Mouse (Mus musculus) kidney, postnatal 0 days (tissue): ENCODE results near the gene Wscd2. TPM values are rescaled to one million over a fixed set of nuclear protein-coding genes. Genes with fewer than 3 reads are reported as not detected.
"Not testable (repeated sequence)": the region's sequence is repeated elsewhere in the genome, so short reads cannot be mapped to it uniquely, and the experiment has no call there.

ENCODE experiments used
- ATAC-seq: fragments of 200-750 bp; cut with Nextera tagmentation; replicated peaks from 2 replicates; pipeline ENCODE4 v1.8.0; 2017; ENCODE audit warnings: low read depth, moderate number of reproducible peaks, moderate TSS enrichment, moderate library complexity; ENCODE audit not compliant: low FRiP score
- DNase-seq: peaks from one replicate; pipeline ENCODE4 v3.0.0-alpha.2; 2016; ENCODE audit warnings: low spot score
- H3K27ac ChIP-seq: fragments of 300-500 bp; sonication (generic); 2 replicates; pipeline ENCODE4 v1.5.1; 2014; ENCODE audit warnings: mild to moderate bottlenecking
- H3K27me3 ChIP-seq: fragments of 300-500 bp; sonication (generic); 2 replicates; pipeline ENCODE4 v1.6.1; 2014; ENCODE audit warnings: low read length, mixed read lengths; ENCODE audit not compliant: insufficient read depth
- H3K36me3 ChIP-seq: fragments of 300-500 bp; sonication (generic); 2 replicates; pipeline ENCODE4 v1.6.1; 2014; ENCODE audit warnings: low read length, mixed read lengths; ENCODE audit not compliant: insufficient read depth
- H3K4me1 ChIP-seq: fragments of 300-500 bp; sonication (generic); replicated peaks from 2 replicates; pipeline ENCODE4 v1.6.1; 2014; ENCODE audit warnings: antibody characterized with exemption, low read length, mixed read lengths; ENCODE audit not compliant: insufficient read depth
- H3K4me2 ChIP-seq: fragments of 300-500 bp; sonication (generic); 2 replicates; pipeline ENCODE4 v1.6.1; 2014; ENCODE audit warnings: mild to moderate bottlenecking, low read length, moderate library complexity, mixed read lengths
- H3K4me3 ChIP-seq: fragments of 300-500 bp; sonication (generic); replicated peaks from 2 replicates; pipeline ENCODE4 v1.5.1; 2014; ENCODE audit warnings: low read depth, low read length
- H3K9ac ChIP-seq: fragments of 300-500 bp; sonication (generic); 2 replicates; pipeline ENCODE4 v1.6.1; 2014; ENCODE audit warnings: low read depth, low read length
- H3K9me3 ChIP-seq: fragments of 300-500 bp; sonication (generic); replicated peaks from 2 replicates; pipeline ENCODE4 v1.6.1; 2016; ENCODE audit warnings: low read length, inconsistent platforms, mixed read lengths
- CTCF ChIP-seq: IDR thresholded peaks from 2 replicates; pipeline ENCODE4 v1.5.1; 2016; ENCODE audit warnings: antibody characterized with exemption, low read depth, mild to moderate bottlenecking, moderate library complexity
- WGBS: fragments of 180-500 bp; shearing (Covaris S2); extraction: QIAGEN DNeasy Blood & Tissue Kit; methylation state at CpG from one replicate; pipeline ENCODE4 v1.1.7; 2014; 5-methylcytosine and 5-hydroxymethylcytosine counted together
- polyA plus RNA-seq: library from polyadenylated mRNA; unstranded; fragments of >200 nt; fragmentation: Nextera tagmentation; extraction: Ambion mirVana; gene quantifications from 2 replicates; pipeline ENCODE4 v1.2.1, GENCODE M21; 2015

Wscd2 gene
- polyA plus RNA-seq, 1 experiment from 2014 or later: 1.7 TPM

DNA sequence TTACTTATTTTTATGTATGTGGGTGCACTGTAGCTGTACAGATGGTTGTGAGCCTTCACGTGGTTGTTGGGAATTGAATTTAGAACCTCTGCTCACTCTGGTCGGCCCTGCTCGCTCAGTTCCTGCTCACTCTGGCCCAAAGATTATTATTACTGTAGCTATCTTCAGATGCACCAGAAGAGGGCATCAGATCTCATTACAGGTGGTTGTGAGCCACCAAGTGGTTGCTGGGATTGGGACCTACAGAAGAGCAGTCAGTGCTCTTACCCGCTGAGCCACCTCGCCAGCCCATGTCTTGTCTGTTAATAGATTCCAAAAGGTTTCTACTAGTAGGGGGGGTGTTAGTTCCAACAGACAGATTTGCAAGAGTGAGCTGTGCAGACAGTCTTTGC is 96.3 kb downstream of the Wscd2 start:
- H3K27ac ChIP-seq: peak overlapping the region; percentile 26; the same call in 1 of the 2 replicates
- peak; percentile 68 for TF ChIP-seq CTCF
- H3K4me2 ChIP-seq, H3K9me3 ChIP-seq, H3K9ac ChIP-seq, H3K4me1 ChIP-seq, H3K36me3 ChIP-seq, H3K27me3 ChIP-seq, H3K4me3 ChIP-seq: not testable (repeated sequence)
- ATAC-seq (peak; percentile 47; the same call in 1 of the 2 replicates), DNase-seq (peak; percentile 29)
- WGBS: 33% methylated on average over 5 of the region's 5 CpGs

DNA sequence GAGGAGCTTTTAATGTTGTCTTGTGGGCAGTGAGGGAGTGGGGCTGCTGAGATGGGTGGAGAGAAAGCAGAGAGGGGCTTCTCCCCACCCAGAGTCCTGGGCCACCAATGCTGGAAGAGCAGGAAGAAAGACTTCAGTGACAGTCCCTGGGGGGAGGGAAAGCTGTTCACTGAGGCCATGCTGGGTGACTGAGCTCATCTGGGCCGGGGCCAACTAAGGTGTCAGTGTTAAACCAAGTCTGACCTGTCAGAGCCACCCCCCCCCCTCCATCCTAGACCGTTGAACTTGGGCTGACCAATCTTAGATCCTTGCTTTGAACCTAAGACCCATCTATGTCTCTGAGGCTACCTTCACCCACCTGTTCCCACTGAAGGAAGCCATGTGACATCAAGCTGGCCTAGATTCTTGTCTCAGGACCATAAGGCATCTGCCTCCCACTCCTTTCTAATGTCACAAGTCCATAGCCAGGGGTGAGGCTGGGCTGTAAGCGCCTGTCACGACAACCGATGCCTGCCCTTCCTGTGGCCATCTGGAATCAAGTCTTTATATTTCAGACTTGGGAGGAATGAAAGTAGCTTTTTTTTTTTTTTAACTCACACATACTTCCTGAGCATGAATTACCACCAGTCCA is 100.0 kb downstream of the Wscd2 start:
- H3K4me1 ChIP-seq: no peaks in the 10 kb centered on the region
- WGBS: 44% methylated on average over 5 of the region's 5 CpGs
- no peak overlapping the region for H3K4me2 ChIP-seq
- no peaks in the 10 kb centered on the region for H3K36me3 ChIP-seq
- no peak overlapping the region for H3K9ac ChIP-seq
- H3K27ac ChIP-seq: no peak overlapping the region
- DNase-seq: no peak
- TF ChIP-seq CTCF: no peak
- no peaks in the 10 kb centered on the region for H3K27me3 ChIP-seq
- H3K9me3 ChIP-seq: no peaks in the 10 kb centered on the region
- no peak overlapping the region for H3K4me3 ChIP-seq
- ATAC-seq: no peak

GRCm38 (mm10) chr5:113591166-113591565 is 101.0 kb downstream of the Wscd2 start:
- TF ChIP-seq CTCF: no peak
- WGBS: 5% methylated on average over 1 of the region's 3 CpGs
- ATAC-seq (no peak), DNase-seq (no peak)
- H3K9me3 ChIP-seq: no peaks in the 10 kb centered on the region
- H3K4me1 ChIP-seq: no peaks in the 10 kb centered on the region
- H3K36me3 ChIP-seq: no peaks in the 10 kb centered on the region
- H3K27ac ChIP-seq: no peak overlapping the region
- H3K9ac ChIP-seq: no peak overlapping the region
- H3K27me3 ChIP-seq: no peaks in the 10 kb centered on the region
- H3K4me2 ChIP-seq: no peak overlapping the region
- no peak overlapping the region for H3K4me3 ChIP-seq

DNA sequence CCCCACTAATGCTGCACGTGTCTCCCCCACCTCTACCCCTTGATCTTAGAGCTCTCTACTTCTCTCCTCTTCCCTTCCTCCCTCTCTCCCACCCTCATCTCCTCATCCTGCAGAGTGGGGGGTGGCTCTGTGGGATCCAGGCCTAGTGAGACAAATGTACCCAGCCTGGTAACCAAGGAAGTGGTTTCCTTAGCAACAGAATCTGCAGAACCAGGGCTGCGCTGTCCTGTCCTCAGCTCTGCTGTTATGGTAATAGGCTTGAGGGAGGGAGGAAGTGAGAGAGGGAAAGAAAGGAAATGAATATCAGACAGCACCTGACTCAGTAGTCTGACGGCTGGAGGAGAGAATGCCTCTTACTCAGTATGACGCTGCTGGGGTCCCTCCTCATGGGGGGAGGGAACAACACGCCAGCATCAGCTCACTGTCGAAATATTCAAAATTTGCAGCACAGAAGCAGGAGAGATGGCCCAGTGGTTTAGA is 101.7 kb downstream of the Wscd2 start:
- 32% methylated on average over 6 of the region's 6 CpGs for WGBS
- H3K4me2 ChIP-seq: no peak overlapping the region
- H3K36me3 ChIP-seq: no peaks in the 10 kb centered on the region
- H3K9ac ChIP-seq: no peak overlapping the region
- H3K27me3 ChIP-seq: no peaks in the 10 kb centered on the region
- no peak for TF ChIP-seq CTCF
- no peak overlapping the region for H3K4me3 ChIP-seq
- no peak for DNase-seq
- no peaks in the 10 kb centered on the region for H3K4me1 ChIP-seq
- H3K27ac ChIP-seq: no peak overlapping the region
- no peaks in the 10 kb centered on the region for H3K9me3 ChIP-seq
- ATAC-seq: no peak

DNA sequence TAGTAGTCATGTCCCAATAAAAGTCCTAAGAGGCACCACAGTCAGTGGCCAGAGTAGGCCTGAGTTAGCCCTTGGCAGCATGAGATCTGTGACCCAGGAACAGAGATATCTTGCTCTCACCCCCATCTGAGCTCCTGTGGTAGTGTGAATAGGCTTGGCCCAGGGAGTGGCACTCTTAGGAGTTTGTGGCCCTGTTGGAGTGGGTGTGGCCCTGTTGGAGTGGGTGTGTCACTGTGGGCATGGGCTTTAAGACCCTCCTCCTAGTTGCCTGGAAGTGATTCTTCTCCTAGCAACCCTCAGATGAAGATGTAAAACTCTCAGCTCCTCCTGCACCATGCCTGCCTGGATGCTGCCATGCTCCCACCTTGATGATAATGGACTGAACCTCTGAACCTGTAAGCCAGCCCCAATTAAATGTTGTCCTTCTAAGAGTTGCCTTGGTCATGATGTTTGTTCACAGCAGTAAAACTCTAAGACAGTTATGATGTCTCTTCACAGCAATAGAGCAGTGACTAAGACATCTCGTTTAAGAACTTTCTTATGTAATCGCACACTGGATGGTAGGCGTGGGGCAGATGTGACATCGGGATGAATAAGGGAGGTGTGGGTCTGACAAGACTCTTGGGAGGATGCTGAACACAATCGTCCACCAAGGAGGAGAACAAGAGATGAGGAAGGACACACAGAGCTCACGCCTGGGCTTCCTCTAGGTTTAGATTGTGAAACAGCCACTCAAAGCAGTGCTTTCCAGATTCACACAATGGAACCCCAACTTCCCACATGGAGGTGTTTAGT is 104.0 kb downstream of the Wscd2 start:
- H3K27ac ChIP-seq: no peak overlapping the region
- ATAC-seq: no peak
- 86% methylated on average over 6 of the region's 6 CpGs for WGBS
- TF ChIP-seq CTCF: no peak
- no peaks in the 10 kb centered on the region for H3K27me3 ChIP-seq
- H3K4me1 ChIP-seq: no peaks in the 10 kb centered on the region
- H3K4me2 ChIP-seq: no peak overlapping the region
- H3K9me3 ChIP-seq: no peaks in the 10 kb centered on the region
- no peak overlapping the region for H3K4me3 ChIP-seq
- no peaks in the 10 kb centered on the region for H3K36me3 ChIP-seq
- DNase-seq: no peak
- no peak overlapping the region for H3K9ac ChIP-seq

DNA sequence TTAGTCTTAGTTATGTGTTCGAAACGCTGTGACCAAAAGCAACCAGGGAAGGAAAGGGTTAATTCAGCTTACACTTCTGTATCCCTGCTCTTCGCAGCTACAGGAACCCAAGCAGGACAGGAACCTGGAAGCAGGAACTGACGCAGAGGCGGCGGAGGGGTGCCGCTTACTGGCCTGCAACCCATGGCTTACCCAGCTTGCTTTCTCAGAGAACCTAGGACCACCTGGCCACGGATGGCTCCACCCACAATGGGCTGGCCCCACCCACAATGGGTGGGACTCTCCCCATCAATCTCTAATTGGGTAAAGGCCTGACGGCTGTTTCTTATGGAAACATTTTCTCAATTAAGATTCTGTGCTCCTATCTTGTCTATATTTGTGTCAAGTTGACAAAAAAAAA is 106.1 kb downstream of the Wscd2 start:
- H3K9me3 ChIP-seq: no peaks in the 10 kb centered on the region
- DNase-seq (no peak), ATAC-seq (no peak)
- no peak for TF ChIP-seq CTCF
- 82% methylated on average over 9 of the region's 9 CpGs for WGBS
- H3K36me3 ChIP-seq: no peaks in the 10 kb centered on the region
- H3K4me1 ChIP-seq: no peaks in the 10 kb centered on the region
- no peak overlapping the region for H3K4me2 ChIP-seq
- H3K27me3 ChIP-seq: no peaks in the 10 kb centered on the region
- H3K27ac ChIP-seq: no peak overlapping the region
- no peak overlapping the region for H3K4me3 ChIP-seq
- no peak overlapping the region for H3K9ac ChIP-seq
